In the genomic region with DNA sequence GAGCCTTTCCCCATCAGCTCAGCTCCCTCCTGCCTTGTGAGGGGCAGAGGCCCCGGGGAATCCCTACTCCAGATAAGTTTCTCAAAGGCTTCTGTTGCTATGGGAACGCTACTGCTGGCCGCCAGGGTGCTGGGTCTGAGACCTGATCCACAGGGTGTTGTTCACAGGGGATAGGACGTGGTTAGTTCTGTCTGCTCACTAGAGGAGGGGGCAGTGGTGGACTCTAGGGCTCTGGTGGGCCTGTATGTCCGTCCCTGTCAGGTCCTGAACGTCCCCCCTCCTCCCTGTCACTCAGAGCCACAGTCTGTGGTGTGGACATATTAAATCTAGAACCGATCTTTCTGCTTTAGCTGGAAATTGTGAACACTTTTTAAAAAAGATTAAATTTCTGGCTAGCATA, we compare ENCODE assay signal across 16 mouse cellular contexts.
DNase-seq lines count a peak whose midpoint lies in the region; ATAC-seq and TF ChIP-seq lines count a peak whose summit lies in the region.
"Had no signal": no experiment of that assay in that cellular context is flagged by ENCODE, and none has a peak within 500 bp of the region (broad histone marks: within the 10 kb centered on the region; RNA-seq: fewer than 3 reads in every experiment).

No protein-coding gene starts in this region.

- no peak for TF ChIP-seq CTCF in forebrain, postnatal 0 days (IDR thresholded peaks at IDR 0.05; ENCODE audit: low read depth)
- TF ChIP-seq CTCF in midbrain, postnatal 0 days (IDR thresholded peaks at IDR 0.05) = no peak
- TF ChIP-seq CTCF in hindbrain, postnatal 0 days (IDR thresholded peaks at IDR 0.05; ENCODE audit: low read depth) = no peak

- no peak overlapping the region for H3K27ac ChIP-seq in forebrain, postnatal 0 days (ENCODE audit: low read depth, low read length)
- H3K27ac ChIP-seq in forebrain, embryonic 12.5 days = no peak overlapping the region
- no peak overlapping the region for H3K27ac ChIP-seq in hindbrain, embryonic 16.5 days (ENCODE audit: low read depth, low read length)
- H3K27ac ChIP-seq in hindbrain, embryonic 10.5 days = no peak overlapping the region
- H3K27ac ChIP-seq in midbrain, embryonic 16.5 days (ENCODE audit: low read length) = no peak overlapping the region
- H3K27ac ChIP-seq in midbrain, postnatal 0 days (ENCODE audit: low read depth, low read length) = no peak overlapping the region
- H3K27ac ChIP-seq in hindbrain, postnatal 0 days = no peak overlapping the region
- H3K27ac ChIP-seq: forebrain, embryonic 13.5 days; heart, embryonic 15.5 days had no signal

- no peak overlapping the region for H3K4me3 ChIP-seq in forebrain, postnatal 0 days (ENCODE audit: low read depth, low read length)
- H3K4me3 ChIP-seq in forebrain, embryonic 12.5 days (replicated peaks) = no peak overlapping the region
- H3K4me3 ChIP-seq in hindbrain, embryonic 16.5 days (ENCODE audit: low read length) = no peak overlapping the region
- no peak overlapping the region for H3K4me3 ChIP-seq in hindbrain, embryonic 10.5 days
- no peak overlapping the region for H3K4me3 ChIP-seq in midbrain, embryonic 16.5 days (ENCODE audit: low read depth, low read length)
- H3K4me3 ChIP-seq in midbrain, postnatal 0 days (ENCODE audit: low read depth, low read length) = no peak overlapping the region
- no peak overlapping the region for H3K4me3 ChIP-seq in hindbrain, postnatal 0 days (ENCODE audit: low read length)
- H3K4me3 ChIP-seq: forebrain, embryonic 13.5 days; heart, embryonic 15.5 days had no signal

- 0 out of 2 replicates have a peak, but pooled peaks cover 3% of the 10 kb centered on the region for H3K27me3 ChIP-seq in forebrain, postnatal 0 days (ENCODE audit: insufficient read depth, low read length)
- peaks cover 16% of the 10 kb centered on the region; the same call in 1 of the 2 replicates for H3K27me3 ChIP-seq in forebrain, embryonic 12.5 days
- H3K27me3 ChIP-seq in hindbrain, embryonic 16.5 days (replicated peaks; ENCODE audit: control insufficient read depth, insufficient read depth, low read length) = no peaks in the 10 kb centered on the region
- peaks cover 8% of the 10 kb centered on the region; the same call in 1 of the 2 replicates for H3K27me3 ChIP-seq in hindbrain, embryonic 10.5 days (ENCODE audit: insufficient read depth, poor library complexity, severe bottlenecking)
- H3K27me3 ChIP-seq in midbrain, embryonic 16.5 days (ENCODE audit: control insufficient read depth, insufficient read depth, low read depth, low read length) = no peaks in the 10 kb centered on the region; the same call in 1 of the 2 replicates
- no peaks in the 10 kb centered on the region for H3K27me3 ChIP-seq in midbrain, postnatal 0 days (ENCODE audit: insufficient read depth, low read length)
- no peaks in the 10 kb centered on the region for H3K27me3 ChIP-seq in hindbrain, postnatal 0 days (ENCODE audit: insufficient read depth, low read length)

- no peak for DNase-seq in forebrain, postnatal 0 days
- no peak for DNase-seq in hindbrain, embryonic 10.5 days (ENCODE audit: low spot score)
- no peak for DNase-seq in midbrain, postnatal 0 days (ENCODE audit: low spot score)
- DNase-seq in hindbrain, postnatal 0 days (ENCODE audit: low spot score) = no peak
- no peak for DNase-seq in cerebellum, adult 18-20 months
- DNase-seq: adrenal gland, adult 2 months; adrenal gland, postnatal 25 days; gastrocnemius, postnatal 36 days; kidney, adult 11 months had no signal

- WGBS in forebrain, postnatal 0 days = 27% methylated on average over 7 of the region's 7 CpGs
- 23% methylated on average over 7 of the region's 7 CpGs for WGBS in forebrain, embryonic 12.5 days
- 25% methylated on average over 7 of the region's 7 CpGs for WGBS in hindbrain, embryonic 16.5 days
- WGBS in hindbrain, embryonic 10.5 days = 24% methylated on average over 7 of the region's 7 CpGs
- 24% methylated on average over 7 of the region's 7 CpGs for WGBS in midbrain, embryonic 16.5 days
- WGBS in midbrain, postnatal 0 days = 22% methylated on average over 7 of the region's 7 CpGs
- 25% methylated on average over 7 of the region's 7 CpGs for WGBS in hindbrain, postnatal 0 days

- peak; percentile 20; the same call in 1 of the 2 replicates for ATAC-seq in forebrain, postnatal 0 days
- ATAC-seq in forebrain, embryonic 12.5 days (ENCODE audit: low FRiP score) = no peak
- ATAC-seq in hindbrain, embryonic 16.5 days = peak; percentile 63
- 0 out of 2 replicates have a peak, but pooled peaks have one; percentile 39 for ATAC-seq in midbrain, embryonic 16.5 days
- no peak for ATAC-seq in midbrain, postnatal 0 days (ENCODE audit: low FRiP score)
- 0 out of 2 replicates have a peak, but pooled peaks have one; percentile 30 for ATAC-seq in hindbrain, postnatal 0 days
- ATAC-seq: Patski had no signal

- no peak overlapping the region for H3K4me2 ChIP-seq in forebrain, postnatal 0 days (ENCODE audit: low read depth)
- H3K4me2 ChIP-seq in forebrain, embryonic 12.5 days = no peak overlapping the region
- H3K4me2 ChIP-seq in hindbrain, embryonic 16.5 days (ENCODE audit: low read length) = no peak overlapping the region
- H3K4me2 ChIP-seq in midbrain, embryonic 16.5 days (ENCODE audit: low read length) = no peak overlapping the region
- no peak overlapping the region for H3K4me2 ChIP-seq in midbrain, postnatal 0 days (ENCODE audit: low read depth, low read length, poor library complexity, severe bottlenecking)
- no peak overlapping the region for H3K4me2 ChIP-seq in hindbrain, postnatal 0 days (ENCODE audit: low read depth, low read length)
- H3K4me2 ChIP-seq: forebrain, embryonic 13.5 days; heart, embryonic 11.5 days; heart, embryonic 15.5 days had no signal

- H3K36me3 ChIP-seq in forebrain, postnatal 0 days (ENCODE audit: insufficient read depth) = no peaks in the 10 kb centered on the region
- H3K36me3 ChIP-seq in forebrain, embryonic 12.5 days (replicated peaks) = no peaks in the 10 kb centered on the region
- H3K36me3 ChIP-seq in hindbrain, embryonic 16.5 days (ENCODE audit: control insufficient read depth, insufficient read depth, low read length) = no peaks in the 10 kb centered on the region
- no peaks in the 10 kb centered on the region for H3K36me3 ChIP-seq in hindbrain, embryonic 10.5 days
- no peaks in the 10 kb centered on the region for H3K36me3 ChIP-seq in midbrain, embryonic 16.5 days (ENCODE audit: control insufficient read depth, insufficient read depth, low read length)
- no peaks in the 10 kb centered on the region for H3K36me3 ChIP-seq in midbrain, postnatal 0 days (ENCODE audit: insufficient read depth, low read length)
- no peaks in the 10 kb centered on the region for H3K36me3 ChIP-seq in hindbrain, postnatal 0 days (ENCODE audit: insufficient read depth, low read length)
- H3K36me3 ChIP-seq: heart, embryonic 15.5 days had no signal

- no peaks in the 10 kb centered on the region for H3K9me3 ChIP-seq in forebrain, postnatal 0 days (ENCODE audit: low read length)
- no peaks in the 10 kb centered on the region for H3K9me3 ChIP-seq in forebrain, embryonic 12.5 days
- no peaks in the 10 kb centered on the region for H3K9me3 ChIP-seq in hindbrain, embryonic 16.5 days (ENCODE audit: control insufficient read depth, low read length)
- 0 out of 2 replicates have a peak, but pooled peaks cover 4% of the 10 kb centered on the region for H3K9me3 ChIP-seq in hindbrain, embryonic 10.5 days
- H3K9me3 ChIP-seq in midbrain, embryonic 16.5 days (replicated peaks; ENCODE audit: control insufficient read depth, low read length, poor library complexity, severe bottlenecking) = no peaks in the 10 kb centered on the region
- H3K9me3 ChIP-seq in midbrain, postnatal 0 days (ENCODE audit: low read length) = no peaks in the 10 kb centered on the region
- no peaks in the 10 kb centered on the region; the same call in 1 of the 2 replicates for H3K9me3 ChIP-seq in hindbrain, postnatal 0 days (ENCODE audit: low read length)
- H3K9me3 ChIP-seq: forebrain, embryonic 13.5 days; heart, embryonic 15.5 days had no signal

- no peak overlapping the region for H3K9ac ChIP-seq in forebrain, postnatal 0 days
- no peak overlapping the region for H3K9ac ChIP-seq in forebrain, embryonic 12.5 days
- H3K9ac ChIP-seq in hindbrain, embryonic 16.5 days (ENCODE audit: low read depth, low read length) = no peak overlapping the region
- no peak overlapping the region for H3K9ac ChIP-seq in midbrain, embryonic 16.5 days (ENCODE audit: low read depth, low read length)
- no peak overlapping the region for H3K9ac ChIP-seq in midbrain, postnatal 0 days (replicated peaks; ENCODE audit: low read length, poor library complexity, severe bottlenecking)
- H3K9ac ChIP-seq in hindbrain, postnatal 0 days (replicated peaks; ENCODE audit: low read length) = no peak overlapping the region
- H3K9ac ChIP-seq: forebrain, embryonic 13.5 days; heart, embryonic 15.5 days had no signal

- H3K4me1 ChIP-seq in forebrain, postnatal 0 days (ENCODE audit: insufficient read depth) = peaks cover 3% of the 10 kb centered on the region; the same call in 1 of the 2 replicates
- no peaks in the 10 kb centered on the region for H3K4me1 ChIP-seq in forebrain, embryonic 12.5 days
- H3K4me1 ChIP-seq in hindbrain, embryonic 16.5 days (ENCODE audit: control insufficient read depth, insufficient read depth, low read depth, low read length) = no peaks in the 10 kb centered on the region
- H3K4me1 ChIP-seq in hindbrain, embryonic 10.5 days (replicated peaks) = 0 out of 2 replicates have a peak, but pooled peaks cover 7% of the 10 kb centered on the region
- H3K4me1 ChIP-seq in midbrain, embryonic 16.5 days (ENCODE audit: control insufficient read depth, insufficient read depth, low read length) = no peaks in the 10 kb centered on the region
- H3K4me1 ChIP-seq in midbrain, postnatal 0 days (ENCODE audit: insufficient read depth, low read length) = no peaks in the 10 kb centered on the region
- no peaks in the 10 kb centered on the region for H3K4me1 ChIP-seq in hindbrain, postnatal 0 days (ENCODE audit: insufficient read depth, low read length)
- H3K4me1 ChIP-seq: forebrain, embryonic 13.5 days; heart, embryonic 15.5 days had no signal

Comparison
In these comparisons a context has a peak if more than half of its experiments do, and no peak if none do; other contexts are left out.
1. ATAC-seq: peak in forebrain, postnatal 0 days (single experiment), hindbrain, embryonic 16.5 days (single experiment), midbrain, embryonic 16.5 days (single experiment) and hindbrain, postnatal 0 days (single experiment); none in forebrain, embryonic 12.5 days (single experiment) and midbrain, postnatal 0 days (single experiment).